Mouse (Mus musculus) liver (tissue): Measurements from ENCODE around the gene Gphb5.
A peak's percentile ranks its signal among the peaks of the same experiment; 100 is the strongest.
"Not testable (repeated sequence)": the region's sequence is repeated elsewhere in the genome, so short reads cannot be mapped to it uniquely, and the experiment has no call there.

Source experiments
- DNase-seq: peaks from one replicate; pipeline ENCODE4 v3.0.0-alpha.2; 2020; ENCODE audit warnings: mixed read lengths

Gene Gphb5

DNA sequence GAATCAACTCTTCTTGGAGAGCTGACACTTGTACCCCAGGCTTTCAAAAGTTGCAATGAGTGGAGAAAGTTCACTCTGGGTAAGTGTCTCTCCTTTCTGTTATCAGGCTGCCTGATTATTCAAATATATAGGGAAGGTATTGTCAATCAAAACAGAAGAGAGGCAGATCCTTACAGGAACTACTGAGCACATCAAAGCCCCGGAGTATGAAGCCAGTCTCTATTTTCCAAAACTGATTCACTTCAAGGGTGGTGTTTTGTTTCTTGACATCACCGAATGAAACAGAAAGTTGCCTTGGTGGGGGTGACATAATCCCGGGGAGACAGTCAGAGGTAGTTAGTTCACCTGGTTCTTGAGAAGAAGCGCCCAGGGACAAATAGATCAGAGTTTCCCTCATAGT is at the start of gene Gphb5:
Gphb5 (minus strand) TSS at position 101 of the 400 bp plus-strand sequence.
- DNase-seq: no peak

DNA sequence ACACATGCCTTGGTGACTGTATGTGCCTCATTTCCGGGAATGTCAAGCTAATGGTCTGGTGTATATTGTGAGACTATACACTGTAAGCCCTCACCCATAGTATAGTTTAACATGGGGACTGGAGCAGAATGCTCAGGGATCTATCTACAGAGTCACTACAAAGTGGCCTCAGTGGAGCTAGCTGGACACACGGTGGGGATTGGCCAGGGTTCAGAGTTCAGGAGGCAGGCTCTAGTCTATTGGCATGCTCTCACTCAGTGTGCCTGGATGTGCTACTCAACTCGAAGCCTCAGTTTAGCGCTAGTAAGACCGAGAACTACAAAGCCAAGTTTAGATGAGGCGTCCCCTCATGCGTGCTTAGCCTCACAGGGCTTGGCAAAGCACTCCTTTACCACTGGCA is 49.6 kb upstream of the Gphb5 start:
- no peak for DNase-seq

- DNase-seq: peak; percentile 13
These were observed 47.6 kb upstream of the Gphb5 start for GRCm38 (mm10) chr12:75464016-75464769.

DNA sequence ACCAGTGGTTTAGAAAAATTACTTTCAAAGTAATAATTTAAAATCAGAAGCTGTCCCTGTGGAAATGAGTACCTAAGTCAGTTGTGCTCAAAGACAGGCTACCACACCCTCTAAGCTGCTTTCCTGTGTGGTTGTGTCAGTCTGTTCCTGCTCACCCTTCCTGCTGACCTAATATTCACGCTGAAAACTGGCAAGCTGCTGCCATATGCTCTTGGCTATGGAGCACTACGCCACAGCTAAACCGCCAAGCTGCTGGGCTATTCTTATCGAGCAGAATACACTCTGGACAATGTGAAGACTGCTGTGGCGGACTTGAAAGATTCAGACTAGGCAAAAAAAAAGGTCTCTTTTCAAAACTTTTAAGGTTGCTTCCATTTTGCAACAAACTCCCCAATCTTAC is 44.0 kb upstream of the Gphb5 start:
- no peak for DNase-seq

DNA sequence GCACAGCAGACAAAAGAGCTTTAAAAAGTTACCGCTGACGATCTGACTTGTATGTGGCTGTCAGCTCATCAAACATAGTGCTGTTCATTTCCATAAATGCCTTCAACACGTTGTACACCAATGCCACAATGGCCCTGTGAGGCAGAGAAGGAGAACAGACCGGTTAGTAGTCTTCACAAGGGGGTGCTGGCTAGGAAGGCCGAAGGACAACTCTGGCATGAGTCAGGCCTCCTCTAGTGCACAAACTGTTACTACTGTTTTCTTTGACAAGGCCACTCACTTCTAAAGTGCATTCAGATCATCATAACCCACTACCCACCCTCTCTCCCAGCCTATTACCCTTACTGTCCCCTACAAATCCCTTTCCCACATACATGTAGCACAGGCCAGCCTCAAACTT is 43.1 kb upstream of the Gphb5 start:
- DNase-seq: no peak

GRCm38 (mm10) chr12:75453441-75453840 is 36.9 kb upstream of the Gphb5 start:
- no peak for DNase-seq

DNA sequence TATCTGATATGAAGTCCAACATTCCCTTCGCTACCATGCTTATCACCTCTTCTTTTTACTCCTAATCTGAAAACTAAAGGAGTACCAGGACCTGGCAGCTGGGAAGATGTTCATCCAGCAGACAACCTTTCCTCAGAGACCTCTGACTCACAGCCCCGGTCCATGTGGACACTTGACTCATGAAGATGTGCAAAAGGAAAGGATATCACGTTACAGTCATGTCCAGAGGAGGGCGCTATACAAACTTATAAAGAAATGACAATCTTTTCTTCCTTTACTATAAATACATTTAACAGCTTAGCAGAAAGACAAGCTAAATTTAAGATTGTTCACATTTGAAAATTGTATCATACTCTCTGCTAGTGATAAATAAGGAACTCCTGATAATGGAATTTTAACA is 36.4 kb upstream of the Gphb5 start:
- no peak for DNase-seq

- no peak for DNase-seq
These were observed 34.0 kb upstream of the Gphb5 start for GRCm38 (mm10) chr12:75450592-75450991.

- no peak for DNase-seq
These were observed 33.4 kb upstream of the Gphb5 start for GRCm38 (mm10) chr12:75450011-75450410.

- DNase-seq: no peak
These were observed 32.9 kb upstream of the Gphb5 start for GRCm38 (mm10) chr12:75449475-75449966.

DNA sequence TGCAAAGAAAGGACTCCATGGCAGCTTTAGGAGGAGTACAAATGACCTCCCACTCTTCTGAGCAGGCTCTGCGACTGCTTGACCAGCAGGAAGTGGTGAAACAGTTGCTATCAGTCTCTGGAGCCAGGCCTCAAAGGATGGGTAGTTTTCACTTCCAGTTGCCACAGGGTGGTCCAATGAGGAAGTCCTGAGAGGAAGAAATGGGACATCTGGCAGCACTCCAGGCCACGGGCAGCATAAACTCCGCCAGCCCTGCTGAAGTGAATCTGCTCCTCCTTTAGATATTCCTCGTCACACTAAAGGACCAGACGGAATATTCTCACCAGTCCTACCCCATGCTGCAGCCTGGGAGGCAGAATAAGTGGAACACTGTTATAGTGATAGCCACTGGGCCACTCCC is 32.3 kb upstream of the Gphb5 start:
- peak; percentile 11 for DNase-seq

- no peak for DNase-seq
These were observed 29.7 kb upstream of the Gphb5 start for GRCm38 (mm10) chr12:75446245-75446644.

DNA sequence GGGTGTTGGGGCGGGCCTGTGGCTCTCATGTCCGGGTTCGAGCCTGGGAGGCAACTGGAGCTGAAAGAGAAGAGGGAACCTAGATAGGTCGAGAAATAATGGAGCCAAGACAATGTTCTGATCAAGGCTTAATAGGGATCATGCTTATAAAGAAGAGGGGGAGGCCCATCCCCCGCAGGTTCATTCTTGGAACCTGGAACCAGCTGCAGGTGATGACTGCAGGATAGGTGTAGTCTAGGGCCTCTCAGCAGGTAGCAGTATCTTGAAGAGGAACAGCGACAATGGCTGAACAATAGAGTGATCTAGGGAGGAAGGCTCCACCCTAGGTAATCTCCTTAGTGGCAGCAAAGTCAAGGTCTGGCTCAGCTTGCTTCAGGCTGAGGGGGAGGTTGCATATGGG is 15.8 kb upstream of the Gphb5 start:
- DNase-seq: not testable (repeated sequence)

DNA sequence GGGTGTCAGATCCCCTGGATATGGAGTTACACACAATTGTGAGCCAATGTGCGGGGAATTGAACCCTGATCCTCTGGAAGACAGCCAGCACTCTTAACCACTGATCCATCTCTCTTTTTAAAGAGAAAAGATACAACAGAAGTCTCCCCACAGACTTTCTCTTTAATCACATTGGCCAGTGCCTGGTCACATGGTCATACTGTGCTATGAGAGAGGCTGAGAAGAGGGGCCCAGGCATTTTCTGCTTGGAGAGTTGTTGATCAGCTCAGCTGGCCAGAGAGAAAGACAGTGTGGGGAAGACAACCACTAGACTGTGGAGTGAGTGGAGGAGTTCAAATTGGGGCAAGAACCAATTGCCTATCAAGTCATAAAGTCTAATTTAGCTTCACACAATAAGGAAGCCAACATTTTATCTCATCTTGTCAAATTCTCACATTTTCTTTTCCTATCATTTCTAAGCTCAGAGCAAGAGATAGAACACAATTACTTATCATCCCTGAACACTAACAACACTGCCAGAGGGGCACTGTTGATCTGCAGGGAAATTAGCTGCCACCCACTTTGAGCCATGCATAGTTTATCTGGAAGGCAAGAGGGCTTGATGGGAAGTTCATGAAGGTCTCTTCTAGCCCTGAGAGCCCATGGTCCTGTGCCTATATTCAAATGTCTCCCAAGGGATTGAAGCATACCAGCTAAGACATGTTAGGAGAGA is 13.3 kb upstream of the Gphb5 start:
- DNase-seq: no peak

GRCm38 (mm10) chr12:75428719-75429118 is 12.1 kb upstream of the Gphb5 start:
- DNase-seq: no peak

DNA sequence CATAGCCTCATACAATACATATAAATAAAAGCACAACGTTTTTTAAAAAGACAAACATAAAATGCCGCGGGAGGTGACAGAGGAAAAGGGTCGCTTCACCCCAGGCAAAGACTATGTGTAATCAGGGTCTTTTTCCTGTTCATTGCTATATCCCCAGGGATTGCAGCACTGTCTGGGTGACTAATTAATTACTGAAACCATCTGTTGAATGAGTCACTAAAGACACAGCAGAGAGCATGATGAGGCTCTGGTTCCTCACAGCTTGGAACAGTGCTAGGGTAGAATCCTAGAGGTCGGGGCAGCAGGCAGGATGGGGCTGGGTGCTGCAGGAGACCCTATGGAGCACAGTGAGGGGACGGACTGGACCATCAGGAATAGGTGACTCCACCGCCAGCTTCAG is 9.3 kb upstream of the Gphb5 start:
- DNase-seq: no peak

- no peak for DNase-seq
These were observed 8.2 kb upstream of the Gphb5 start for GRCm38 (mm10) chr12:75424817-75425216.

GRCm38 (mm10) chr12:75424359-75424758 is 7.8 kb upstream of the Gphb5 start:
- DNase-seq: no peak

DNA sequence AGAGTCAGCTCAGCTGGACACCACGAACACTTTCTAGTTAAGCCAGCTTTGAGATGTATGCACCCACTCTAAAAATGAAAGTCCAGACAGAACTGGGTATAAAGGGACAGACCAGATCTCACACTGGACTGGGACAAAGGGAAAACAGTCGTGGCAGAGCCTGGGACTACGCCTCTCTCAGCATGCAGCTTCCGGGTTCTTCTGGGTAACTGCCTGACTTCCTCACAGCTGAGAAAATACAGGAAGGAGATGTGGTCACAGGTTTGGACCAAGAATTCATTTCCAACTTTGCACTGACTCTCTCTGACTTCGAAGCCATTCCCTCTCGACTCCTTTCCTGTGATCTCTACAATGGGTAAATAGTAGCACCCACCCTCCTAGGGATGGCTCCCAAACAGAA is 1.6 kb downstream of the Gphb5 start:
- DNase-seq: no peak

DNA sequence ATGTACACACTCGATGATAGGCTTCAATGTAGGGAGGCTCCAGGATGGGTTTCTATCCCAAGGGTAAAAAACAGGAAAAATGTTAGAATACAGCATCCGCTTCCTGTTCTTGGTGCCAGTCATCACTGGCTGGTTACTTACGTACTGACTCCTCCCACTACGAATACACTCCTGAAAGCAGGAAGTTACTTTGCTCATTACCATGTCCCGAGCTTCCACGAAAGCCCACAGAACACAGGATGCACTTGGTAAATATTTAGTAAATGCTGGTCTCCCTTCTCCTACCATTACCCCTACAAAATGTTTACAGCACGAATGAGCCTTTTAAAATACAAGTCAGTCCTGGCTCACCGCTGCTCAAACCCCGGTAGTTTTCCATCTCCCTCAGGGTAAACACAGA is 3.6 kb downstream of the Gphb5 start:
- no peak for DNase-seq

DNA sequence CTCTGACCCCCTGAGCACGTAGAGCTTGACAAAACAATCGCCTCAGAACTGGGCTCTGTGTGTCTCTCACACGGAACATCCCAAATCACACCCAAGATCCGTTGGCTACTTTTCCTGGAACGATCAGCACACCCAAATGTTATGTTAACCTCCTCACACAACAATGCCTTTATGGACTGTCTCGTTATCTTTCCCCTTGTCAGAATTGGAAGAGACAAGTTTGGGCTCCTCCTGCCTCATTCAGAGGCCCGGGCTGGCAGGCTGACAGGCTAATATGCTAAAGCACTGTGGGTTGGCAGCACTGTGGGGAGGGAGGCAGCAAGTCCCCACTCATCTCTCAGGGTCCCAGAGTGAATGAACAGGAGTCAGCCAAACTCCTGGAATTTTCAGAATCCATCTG is 19.5 kb downstream of the Gphb5 start:
- DNase-seq: no peak

DNA sequence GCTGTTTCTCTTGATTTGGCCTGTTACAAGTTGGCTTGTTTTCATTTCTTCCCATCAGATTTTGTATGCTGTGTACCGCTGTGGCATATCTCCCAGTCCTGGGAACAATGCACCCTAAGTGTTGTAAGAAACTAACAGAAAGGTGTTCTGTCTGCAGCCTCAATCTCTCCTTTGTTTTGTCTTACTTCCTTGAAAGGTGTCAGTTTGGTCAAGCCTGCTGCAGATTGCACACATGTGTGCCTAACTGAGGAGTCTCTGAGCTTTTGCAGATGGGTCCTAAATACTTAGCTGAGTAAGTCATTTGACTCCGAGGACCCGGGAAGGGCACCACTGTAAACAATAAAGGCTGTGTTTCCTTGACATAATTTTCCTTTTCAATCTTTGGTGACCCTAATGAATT is 20.0 kb downstream of the Gphb5 start:
- DNase-seq: no peak

DNA sequence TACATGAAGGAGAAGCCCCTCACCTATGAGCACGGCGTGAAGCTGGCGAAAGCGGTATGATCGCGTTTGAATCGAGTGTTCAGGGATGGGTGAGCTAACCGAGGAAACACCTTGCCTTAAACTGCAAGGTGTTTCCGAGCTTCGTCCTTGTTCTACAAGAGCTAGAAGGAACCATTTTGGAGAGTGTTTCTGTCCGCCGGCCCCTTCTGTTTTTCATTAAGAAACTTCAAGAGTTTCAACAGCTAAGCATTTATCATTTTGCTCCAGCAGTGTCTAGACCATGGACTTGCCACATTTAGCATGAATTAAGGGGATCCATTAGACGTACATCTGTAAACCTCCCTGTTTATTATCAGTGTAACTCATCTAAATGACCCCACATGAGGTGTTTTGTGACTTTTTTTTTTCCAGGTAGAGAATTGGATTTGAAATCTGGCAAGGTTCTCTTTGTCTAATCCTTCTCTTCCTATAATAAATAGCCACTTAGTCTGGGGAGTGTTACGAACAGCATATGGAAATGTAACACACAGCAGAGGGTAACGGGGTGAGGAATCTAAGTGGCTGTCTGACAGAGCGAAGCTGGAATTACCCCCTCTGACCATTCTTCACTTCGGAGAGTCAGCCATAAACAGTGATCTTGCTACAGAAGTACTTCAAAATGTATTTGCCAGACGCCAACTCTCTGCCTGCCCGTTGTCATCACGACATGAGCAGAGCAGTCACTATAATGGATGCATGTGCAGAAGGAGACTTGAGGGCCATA is 22.4 kb downstream of the Gphb5 start:
- no peak for DNase-seq

DNA sequence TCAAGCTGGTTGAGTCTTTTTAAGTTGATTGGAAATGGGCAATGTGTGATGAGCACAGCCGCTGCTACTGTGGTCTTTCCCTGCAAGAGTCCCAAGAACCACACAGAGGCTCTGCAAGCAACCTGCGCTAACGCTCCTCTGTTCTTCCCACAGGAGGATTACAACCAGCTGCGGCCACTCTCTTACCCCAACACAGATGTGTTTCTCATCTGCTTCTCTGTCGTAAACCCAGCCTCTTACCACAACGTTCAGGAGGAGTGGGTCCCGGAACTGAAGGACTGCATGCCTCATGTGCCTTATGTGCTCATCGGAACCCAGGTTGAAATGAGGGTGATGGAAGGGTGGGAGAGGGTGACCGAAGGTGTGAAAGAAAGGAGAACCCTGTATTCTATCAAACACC is 25.1 kb downstream of the Gphb5 start:
- DNase-seq: no peak
